Mouse (Mus musculus): ENCODE results near the gene Samd4b.

GRCm38 (mm10) chr7:28383606-28384005 is 214.3 kb downstream of the Samd4b start:
- TF ChIP-seq CTCF (IDR thresholded peaks at IDR 0.05 in 2 of 3, conservative IDR thresholded peaks at IDR 0.05 in 1 of 3; ENCODE audit: control insufficient read depth in 1 of 3, insufficient read depth in 1 of 3, low read depth in 2 of 3, low read length in 3 of 3, poor library complexity in 1 of 3, severe bottlenecking in 1 of 3) (no peak), MAX (IDR thresholded peaks at IDR 0.05; ENCODE audit: low read length) (no peak)

Data from MEL (cell line).